Mouse (Mus musculus) MEL (cell line): ENCODE data around the gene Atg7. TPM values are rescaled to one million over a fixed set of nuclear protein-coding genes. Genes with fewer than 3 reads are reported as not detected.

Experiments used
- DNase-seq: peaks from one replicate; pipeline ENCODE4 v3.0.0; 2011; ENCODE audit warnings: low read depth, low spot score
- H3K27ac ChIP-seq: 2 replicates; pipeline ENCODE4 v1.5.1; 2012; ENCODE audit warnings: low read depth, mild to moderate bottlenecking, control low read depth, low read length, moderate library complexity; ENCODE audit not compliant: control insufficient read depth
- H3K27me3 ChIP-seq, 2 experiments: fragments of 150-350 bp in 1 of 2; sonication (generic) in 1 of 2; 2 replicates each; pipeline ENCODE4 v1.6.1; 2012; ENCODE audit warnings: low read length in 2 of 2, mild to moderate bottlenecking in 2 of 2, improper control_type of control experiment in 1 of 2, moderate library complexity in 1 of 2; ENCODE audit not compliant: insufficient read depth in 2 of 2, control insufficient read depth in 1 of 2
- H3K36me3 ChIP-seq, 2 experiments: 2 replicates each; pipeline ENCODE4 v1.6.1; 2012 to 2014; ENCODE audit warnings: low read length in 2 of 2, improper control_type of control experiment in 1 of 2, inconsistent platforms in 1 of 2, mild to moderate bottlenecking in 1 of 2; ENCODE audit not compliant: insufficient read depth in 2 of 2, control insufficient read depth in 1 of 2
- H3K4me1 ChIP-seq, 2 experiments: fragments of 150-350 bp in 1 of 2; sonication (generic) in 1 of 2; 2 replicates each; pipeline ENCODE4 v1.6.1; 2012; ENCODE audit warnings: low read length in 2 of 2, improper control_type of control experiment in 1 of 2, mild to moderate bottlenecking in 1 of 2; ENCODE audit not compliant: insufficient read depth in 2 of 2, control insufficient read depth in 1 of 2
- H3K4me3 ChIP-seq, 2 experiments: fragments of 150-350 bp in 1 of 2; sonication (generic) in 1 of 2; 2 replicates each; pipeline ENCODE4 v1.5.1; 2012; ENCODE audit warnings: low read depth in 2 of 2, low read length in 2 of 2, mild to moderate bottlenecking in 2 of 2, moderate library complexity in 2 of 2, control low read depth in 1 of 2, improper control_type of control experiment in 1 of 2; ENCODE audit not compliant: control insufficient read depth in 1 of 2, insufficient read depth in 1 of 2
- H3K79me2 ChIP-seq: 2 replicates; pipeline ENCODE4 v1.6.1; 2012; ENCODE audit warnings: mild to moderate bottlenecking, low read length, moderate library complexity; ENCODE audit not compliant: control insufficient read depth, poor library complexity, insufficient read depth
- H3K9ac ChIP-seq: 2 replicates; pipeline ENCODE4 v1.6.1; 2012; ENCODE audit warnings: low read depth, mild to moderate bottlenecking, control low read depth, low read length, moderate library complexity; ENCODE audit not compliant: control insufficient read depth, poor library complexity, severe bottlenecking
- H3K9me3 ChIP-seq: fragments of 150-350 bp; sonication (generic); replicated peaks from 2 replicates; pipeline ENCODE4 v1.6.1; 2012; ENCODE audit warnings: mild to moderate bottlenecking, low read length, improper control_type of control experiment, moderate library complexity; ENCODE audit not compliant: insufficient read depth
- BHLHE40 ChIP-seq: IDR thresholded peaks from 2 replicates; pipeline ENCODE4 v1.6.1; 2012; ENCODE audit warnings: low read depth, mild to moderate bottlenecking, inconsistent platforms, low read length, improper control_type of control experiment, borderline replicate concordance
- CHD1 ChIP-seq: IDR thresholded peaks from 2 replicates; pipeline ENCODE4 v1.6.1; 2012; ENCODE audit warnings: low read depth, mild to moderate bottlenecking, inconsistent platforms, low read length, improper control_type of control experiment
- CTCF ChIP-seq, 3 experiments: IDR thresholded peaks in 2 of 3; conservative IDR thresholded peaks in 1 of 3; 2 replicates each; pipeline ENCODE4 v1.5.1; 2011 to 2012; ENCODE audit warnings: low read length in 3 of 3, low read depth in 2 of 3, mild to moderate bottlenecking in 2 of 3, improper control_type of control experiment in 1 of 3, inconsistent platforms in 1 of 3, mixed read lengths in 1 of 3, moderate library complexity in 1 of 3; ENCODE audit not compliant: control insufficient read depth in 1 of 3, insufficient read depth in 1 of 3, poor library complexity in 1 of 3, severe bottlenecking in 1 of 3
- ELF1 ChIP-seq: IDR thresholded peaks from 2 replicates; pipeline ENCODE4 v1.6.1; 2014; ENCODE audit warnings: low read depth, mild to moderate bottlenecking, inconsistent platforms, low read length, improper control_type of control experiment, moderate library complexity
- EP300 ChIP-seq, 2 experiments: IDR thresholded peaks; 2 replicates each; pipeline ENCODE4 v1.6.1; 2011; ENCODE audit warnings: improper control_type of control experiment in 2 of 2, low read length in 2 of 2, low read depth in 1 of 2, mild to moderate bottlenecking in 1 of 2
- HCFC1 ChIP-seq: IDR thresholded peaks from 2 replicates; pipeline ENCODE4 v1.6.1; 2012; ENCODE audit warnings: low read depth, mild to moderate bottlenecking, inconsistent platforms, low read length, improper control_type of control experiment, moderate library complexity
- MAX ChIP-seq: IDR thresholded peaks from 2 replicates; pipeline ENCODE4 v1.6.1; 2011; ENCODE audit warnings: low read length, improper control_type of control experiment
- MYB ChIP-seq: IDR thresholded peaks from 2 replicates; pipeline ENCODE4 v1.6.1; 2011; ENCODE audit warnings: mild to moderate bottlenecking, low read depth, low read length, improper control_type of control experiment
- MYC ChIP-seq: IDR thresholded peaks from 2 replicates; pipeline ENCODE4 v1.6.1; 2011; ENCODE audit warnings: low read depth, mild to moderate bottlenecking, low read length, improper control_type of control experiment, moderate library complexity
- POLR2A ChIP-seq, 2 experiments: IDR thresholded peaks; 2 replicates each; pipeline ENCODE4 v1.6.1; 2011 to 2012; ENCODE audit warnings: low read length in 2 of 2, mild to moderate bottlenecking in 2 of 2, control low read depth in 1 of 2, improper control_type of control experiment in 1 of 2, low read depth in 1 of 2, moderate library complexity in 1 of 2; ENCODE audit not compliant: control insufficient read depth in 1 of 2, insufficient read depth in 1 of 2, poor library complexity in 1 of 2
- POLR2AphosphoS2 ChIP-seq: IDR thresholded peaks from 2 replicates; pipeline ENCODE4 v1.6.1; 2011; ENCODE audit warnings: low read length, improper control_type of control experiment
- RCOR1 ChIP-seq: IDR thresholded peaks from 2 replicates; pipeline ENCODE4 v1.6.1; 2012; ENCODE audit warnings: low read depth, mild to moderate bottlenecking, inconsistent platforms, low read length, improper control_type of control experiment
- SIN3A ChIP-seq: IDR thresholded peaks from 2 replicates; pipeline ENCODE4 v1.6.1; 2012; ENCODE audit warnings: low read length, improper control_type of control experiment, inconsistent platforms
- SMC3 ChIP-seq: IDR thresholded peaks from 2 replicates; pipeline ENCODE4 v1.6.1; 2011; ENCODE audit warnings: low read depth, low read length, improper control_type of control experiment
- TAL1 ChIP-seq: IDR thresholded peaks from 2 replicates; pipeline ENCODE4 v1.6.1; 2012; ENCODE audit warnings: mild to moderate bottlenecking, inconsistent platforms, low read length, moderate library complexity, mixed read lengths
- TBP ChIP-seq: IDR thresholded peaks from 2 replicates; pipeline ENCODE4 v1.8.0; 2011; ENCODE audit warnings: low read depth, low read length, improper control_type of control experiment
- TCF12 ChIP-seq: IDR thresholded peaks from 2 replicates; pipeline ENCODE4 v1.6.1; 2014; ENCODE audit warnings: low read depth, mild to moderate bottlenecking, inconsistent platforms, low read length, improper control_type of control experiment, moderate library complexity
- USF1 ChIP-seq: IDR thresholded peaks from 2 replicates; pipeline ENCODE4 v1.6.1; 2014; ENCODE audit warnings: low read depth, mild to moderate bottlenecking, inconsistent platforms, low read length, improper control_type of control experiment, moderate library complexity
- ZKSCAN1 ChIP-seq: IDR thresholded peaks from 2 replicates; pipeline ENCODE4 v1.6.1; 2012; ENCODE audit warnings: low read depth, mild to moderate bottlenecking, inconsistent platforms, low read length, improper control_type of control experiment, moderate library complexity
- ZNF384 ChIP-seq: IDR thresholded peaks from 2 replicates; pipeline ENCODE4 v1.6.1; 2012; ENCODE audit warnings: low read depth, mild to moderate bottlenecking, inconsistent platforms, low read length, improper control_type of control experiment
- polyA plus RNA-seq, 2 experiments: library from polyadenylated mRNA; stranded (reverse) in 1 of 2; unstranded in 1 of 2; fragments of >175 nt in 1 of 2; fragments of >200 nt in 1 of 2; gene quantifications; 2 replicates each; pipeline versions ENCODE4 v1.2.1 to v1.2.4; 2012; ENCODE audit warnings: low replicate concordance in 2 of 2, low read depth in 1 of 2; ENCODE audit not compliant: insufficient read length in 2 of 2, insufficient read depth in 1 of 2, missing spikeins in 1 of 2
- total RNA-seq: library from RNA; depleted of rRNA; stranded (reverse); fragments of 300-350 nt; gene quantifications from 2 replicates; pipeline ENCODE4 v1.2.3, GENCODE M21; 2012

The Atg7 gene
- total and polyA plus RNA-seq, 3 experiments: 14.6 TPM; not detected in 1

DNA sequence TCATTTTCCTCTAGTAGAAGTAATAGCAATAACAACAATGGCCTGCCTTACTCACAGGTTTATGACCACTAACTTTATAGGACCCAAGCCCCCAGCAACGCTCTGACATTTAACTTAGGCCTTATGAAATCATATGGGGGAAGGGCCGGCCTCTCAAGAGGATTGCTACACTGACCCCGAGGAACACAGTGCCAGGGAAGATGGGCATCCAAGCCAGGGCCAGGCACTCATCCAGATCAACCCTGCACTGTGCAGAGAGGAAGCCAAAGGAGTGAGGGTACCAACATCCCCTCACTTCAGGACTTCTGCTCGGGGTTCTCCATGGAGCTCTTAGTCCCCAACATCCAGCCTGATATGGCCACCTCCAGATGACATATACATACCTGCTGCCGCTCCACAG, 220.6 kb downstream of the Atg7 start:
- Histone ChIP-seq H3K36me3 (no peaks in the 10 kb centered on the region), H3K4me1 (no peaks in the 10 kb centered on the region), H3K79me2 (no peaks in the 10 kb centered on the region), H3K4me3 (no peak overlapping the region), H3K27me3 (no peaks in the 10 kb centered on the region), H3K9me3 (no peaks in the 10 kb centered on the region), H3K27ac (no peak overlapping the region), H3K9ac (no peak overlapping the region)
- TF ChIP-seq TCF12 (no peak), ELF1 (no peak), SMC3 (no peak), MYC (no peak), ZNF384 (no peak), POLR2A (IDR thresholded peaks at IDR 0.05; ENCODE audit: control insufficient read depth in 1 of 2, insufficient read depth in 1 of 2, low read depth in 1 of 2, low read length in 2 of 2, poor library complexity in 1 of 2) (no peak), RCOR1 (no peak), HCFC1 (no peak), BHLHE40 (no peak), POLR2AphosphoS2 (no peak), MYB (no peak), TAL1 (no peak), SIN3A (no peak)
- DNase-seq: no peak

DNA sequence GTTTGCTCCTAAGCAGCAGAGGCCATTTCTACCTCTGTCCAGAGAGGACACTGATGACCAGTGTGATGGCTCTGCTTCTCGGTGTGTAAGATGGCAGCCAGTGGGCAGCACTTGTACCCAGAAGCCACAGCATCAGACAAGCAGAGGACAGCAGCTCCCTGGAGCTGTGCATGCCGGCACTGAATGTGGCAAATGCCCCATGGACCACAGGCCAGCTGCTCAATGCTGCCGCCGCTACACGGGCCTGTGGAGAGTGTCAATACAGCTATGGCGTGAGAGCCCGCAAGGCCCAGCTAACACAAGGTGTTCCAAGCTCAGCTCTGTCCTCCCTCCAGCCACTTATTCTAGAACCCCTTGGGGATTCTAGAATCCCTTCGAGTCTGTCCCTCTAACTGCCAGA, 221.5 kb downstream of the Atg7 start:
- Histone ChIP-seq H3K79me2 (no peaks in the 10 kb centered on the region), H3K27ac (no peak overlapping the region), H3K36me3 (no peaks in the 10 kb centered on the region), H3K27me3 (no peaks in the 10 kb centered on the region), H3K9me3 (no peaks in the 10 kb centered on the region), H3K4me3 (no peak overlapping the region), H3K4me1 (no peaks in the 10 kb centered on the region), H3K9ac (no peak overlapping the region)
- TF ChIP-seq CHD1 (no peak), MAX (no peak), HCFC1 (no peak), CTCF (IDR thresholded peaks at IDR 0.05 in 2 of 3, conservative IDR thresholded peaks at IDR 0.05 in 1 of 3; ENCODE audit: control insufficient read depth in 1 of 3, insufficient read depth in 1 of 3, low read depth in 2 of 3, low read length in 3 of 3, poor library complexity in 1 of 3, severe bottlenecking in 1 of 3) (no peak), ZKSCAN1 (no peak), EP300 (IDR thresholded peaks at IDR 0.05; ENCODE audit: low read depth in 1 of 2, low read length in 2 of 2) (no peak), SIN3A (no peak), TBP (no peak), USF1 (no peak)
- no peak for DNase-seq
